Mouse (Mus musculus) heart, adult 11 months (tissue): ENCODE data around the gene Pkdcc.

Experiments used
- DNase-seq: peaks from one replicate; pipeline ENCODE4 v3.0.0; 2022

The Pkdcc gene

DNA sequence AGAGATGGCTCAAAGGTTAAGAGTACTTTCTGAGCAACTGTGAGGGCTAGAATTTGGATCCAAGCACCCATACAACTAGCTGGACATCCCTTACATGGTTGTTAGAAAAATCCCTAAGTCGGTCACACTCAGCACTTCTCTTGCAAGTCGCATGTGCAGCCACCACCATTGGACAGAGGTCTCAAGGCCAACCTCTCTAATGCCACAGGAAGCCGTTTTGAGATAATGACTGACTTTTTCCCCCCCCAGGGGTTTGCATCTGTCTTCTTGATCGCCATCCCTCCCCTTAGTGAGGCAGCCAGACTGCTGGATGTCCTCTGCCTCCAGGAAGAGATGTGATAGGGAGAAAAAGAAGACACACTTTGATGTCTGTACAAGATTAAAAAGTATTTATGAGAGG is 32.1 kb downstream of the Pkdcc start:
- peak; percentile 61 for DNase-seq

DNA sequence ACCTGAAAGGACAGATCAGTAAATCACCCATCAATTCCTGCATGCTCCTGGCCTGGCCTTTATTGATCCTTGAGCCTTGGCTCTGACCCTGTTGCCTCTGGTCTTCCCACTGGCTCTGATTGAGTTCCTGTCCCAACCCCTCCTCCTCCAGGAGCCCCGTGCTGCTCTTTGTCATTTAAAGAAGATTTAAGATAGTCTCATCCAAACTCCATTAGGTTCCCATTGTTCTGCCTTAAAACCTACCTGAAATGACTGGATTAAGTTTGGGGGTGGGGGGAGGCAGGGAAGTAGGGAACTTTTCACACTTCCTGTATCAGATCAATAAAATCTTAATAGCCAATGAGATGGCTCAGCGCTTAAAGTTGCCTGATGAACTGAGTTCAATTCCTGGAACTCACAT is 33.4 kb downstream of the Pkdcc start:
- peak; percentile 34 for DNase-seq

DNA sequence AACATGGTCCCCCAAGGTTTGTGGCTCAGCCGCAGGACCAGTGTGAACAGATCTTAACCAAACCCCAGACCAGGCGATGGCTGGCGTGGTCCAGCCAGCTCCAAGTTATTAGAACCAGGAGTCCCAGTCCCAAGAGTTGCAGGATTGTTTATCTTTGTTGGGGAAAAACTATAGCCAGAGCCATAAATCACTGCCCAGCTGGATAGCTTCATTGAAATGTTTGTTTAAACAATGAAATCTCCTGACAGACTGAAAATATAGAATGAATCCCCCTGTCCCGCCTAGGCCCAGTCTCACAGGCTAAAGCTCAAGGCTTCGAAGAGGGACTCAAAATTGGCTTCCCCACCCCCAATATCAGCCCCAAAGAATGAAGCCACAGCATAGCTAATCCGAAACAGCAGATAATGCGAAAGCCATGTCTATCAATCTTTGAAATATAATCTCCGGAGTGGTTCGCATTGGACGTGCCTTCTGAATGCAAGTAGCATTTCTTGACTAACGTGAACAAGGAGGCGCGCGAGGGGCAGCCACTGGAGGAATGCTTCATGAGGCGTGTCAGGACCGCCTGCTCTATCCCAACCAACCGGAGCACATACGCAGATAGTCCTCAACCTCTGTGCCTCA is 35.9 kb downstream of the Pkdcc start:
- peak; percentile 85 for DNase-seq

DNA sequence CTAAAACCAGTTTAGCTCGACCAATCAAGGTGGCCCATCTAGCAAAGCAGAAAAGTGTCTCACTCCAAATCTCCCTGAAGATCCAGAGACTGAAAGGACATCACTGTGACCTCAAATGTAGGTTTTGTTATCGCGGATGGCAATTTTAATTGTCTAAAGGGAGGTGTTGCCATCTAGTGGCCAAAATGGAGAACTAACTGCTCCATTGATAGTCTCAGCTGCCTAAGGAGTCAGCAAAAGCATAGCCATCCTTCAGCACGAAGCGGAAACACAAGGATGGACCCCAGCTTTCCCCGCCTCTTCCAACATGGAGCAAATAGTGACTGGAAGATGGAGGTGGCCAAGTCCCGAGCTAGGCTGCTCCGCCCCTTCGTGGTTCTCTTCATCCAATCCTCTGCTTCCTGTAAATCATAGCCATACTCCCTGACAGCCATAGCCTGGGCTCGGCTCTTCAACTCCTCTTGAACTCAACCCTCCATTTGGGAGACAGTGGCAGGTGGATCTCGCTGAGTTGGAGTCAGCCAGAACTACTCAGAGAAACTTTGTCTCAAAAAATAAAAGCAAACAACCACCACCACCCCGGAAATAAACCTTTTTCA is 38.1 kb downstream of the Pkdcc start:
- DNase-seq: peak; percentile 89

DNA sequence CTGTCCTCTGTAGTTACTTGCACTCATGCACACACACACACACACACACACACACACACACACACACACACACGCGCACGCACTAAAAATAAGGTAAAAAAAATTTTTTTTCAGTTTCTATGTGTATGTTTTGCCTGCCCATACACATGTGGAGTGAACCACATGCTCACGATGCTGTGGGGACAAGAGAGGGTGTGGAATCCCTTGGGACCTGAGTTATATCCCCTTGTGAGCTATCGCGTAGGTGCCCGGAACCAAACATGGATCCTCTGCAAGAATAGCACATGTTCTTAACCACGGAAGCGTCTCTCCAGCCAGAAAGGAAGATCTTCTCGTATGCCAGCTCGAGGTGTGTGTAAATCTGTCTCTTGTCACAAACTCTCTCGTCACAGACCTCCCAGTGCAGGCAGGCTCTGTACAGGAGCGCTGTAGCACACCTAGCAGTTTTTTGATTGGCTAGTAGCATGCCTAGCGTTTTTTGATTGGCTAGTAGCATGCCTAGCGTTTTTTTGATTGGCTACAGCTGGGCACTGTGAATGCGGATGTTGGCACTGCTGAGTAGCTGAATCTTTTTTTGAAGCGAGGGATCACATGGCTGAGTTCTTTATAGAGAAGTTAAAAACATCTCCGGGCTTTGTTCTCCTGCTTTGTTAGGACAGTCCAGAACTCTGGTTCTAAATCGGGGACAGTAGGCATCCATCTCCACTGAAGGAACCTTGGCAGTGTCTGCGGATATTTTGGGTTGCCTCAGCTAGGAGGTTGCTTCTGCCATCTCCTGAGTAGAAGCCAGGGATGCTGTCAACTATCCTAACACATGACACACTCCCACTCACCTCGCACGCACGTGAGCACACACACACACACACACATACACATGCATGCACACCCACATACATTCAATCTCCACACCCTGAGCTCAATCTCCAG is 52.4 kb downstream of the Pkdcc start:
- DNase-seq: peak; percentile 99

DNA sequence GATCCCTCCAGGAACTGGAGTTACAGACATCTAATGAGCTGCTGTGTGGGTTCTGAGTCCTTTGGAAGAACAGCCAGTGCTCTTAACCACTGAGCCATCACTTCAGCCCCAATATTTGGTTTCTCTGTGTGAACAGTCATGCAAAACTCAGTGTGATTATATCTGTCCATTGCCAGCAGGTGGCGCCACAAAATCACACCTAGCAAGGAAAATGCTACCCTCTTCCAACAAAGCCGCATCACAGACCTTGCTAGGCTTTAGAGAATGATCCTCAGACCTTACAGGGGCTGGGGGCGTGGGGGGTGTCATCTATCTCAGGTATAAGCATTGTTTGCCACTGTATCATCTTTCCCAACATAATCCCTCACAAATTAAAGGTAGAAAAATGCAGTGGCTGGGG is 56.4 kb downstream of the Pkdcc start:
- DNase-seq: no peak

DNA sequence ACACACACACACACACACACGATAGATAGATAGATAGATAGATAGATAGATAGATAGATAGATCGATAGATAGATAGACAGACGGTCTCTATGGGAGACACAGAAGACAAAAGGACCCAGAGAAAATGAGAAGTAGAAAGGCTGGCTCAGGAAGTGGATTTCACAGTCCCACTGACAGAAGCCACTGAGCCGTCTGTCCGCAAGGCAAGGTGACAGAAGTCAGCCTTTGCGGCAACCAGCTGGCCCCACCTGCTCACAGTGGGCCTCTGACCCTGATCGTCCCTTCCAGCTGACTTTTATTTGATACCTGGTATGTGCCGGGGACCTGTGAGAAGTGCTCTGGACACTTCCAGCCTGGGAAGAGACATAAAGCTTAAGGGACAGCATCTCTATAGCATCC is 57.5 kb downstream of the Pkdcc start:
- DNase-seq: no peak

DNA sequence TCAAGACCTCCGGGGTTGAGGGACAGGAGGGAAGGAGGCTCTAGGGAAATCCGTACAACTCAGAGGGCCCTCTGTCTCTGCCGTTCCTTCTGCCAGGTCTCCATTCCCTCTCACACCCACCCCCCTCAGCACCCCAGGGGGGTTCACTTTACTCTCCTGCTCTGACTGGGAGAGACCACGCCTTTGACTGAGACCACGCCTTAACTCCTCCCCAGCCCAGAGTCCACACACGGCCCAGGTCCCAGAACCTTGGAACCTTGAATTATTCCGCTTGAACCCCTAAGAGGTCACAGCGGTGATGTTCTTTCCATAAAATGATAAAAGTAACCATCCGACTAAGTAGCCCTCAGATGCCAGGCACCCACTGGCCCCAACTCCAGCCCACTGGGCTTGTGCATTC is 58.5 kb downstream of the Pkdcc start:
- DNase-seq: peak; percentile 93

DNA sequence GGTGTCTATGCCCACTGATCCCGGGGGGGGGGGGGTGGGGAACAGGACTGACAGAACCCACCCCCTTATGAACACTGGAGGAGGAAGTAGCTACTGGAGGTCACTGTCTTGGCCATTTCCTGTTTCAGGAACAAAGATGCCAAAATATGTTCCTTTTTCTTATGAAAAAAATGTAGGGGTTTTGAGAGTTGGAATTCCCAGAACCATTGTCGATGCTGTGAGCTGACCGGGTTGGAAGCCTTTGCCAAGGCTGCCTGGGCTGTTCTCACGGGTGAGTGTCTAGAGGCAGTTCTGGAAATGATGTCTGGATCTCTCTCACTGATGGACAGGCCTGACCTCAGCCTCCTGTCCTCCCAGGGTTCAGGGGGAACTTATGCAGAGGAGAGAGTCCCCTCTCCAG is 59.0 kb downstream of the Pkdcc start:
- no peak for DNase-seq
